Mouse (Mus musculus) c-Kit-negative CD71-positive TER-119-positive erythroid progenitor cells, embryonic 14.5 days (primary cell): ENCODE results near the gene Oprm1.

Experiments used
- DNase-seq: peaks from one replicate; pipeline ENCODE4 v3.0.0-alpha.2; 2013; ENCODE audit warnings: low read depth, low spot score

Gene Oprm1

GRCm38 (mm10) chr10:6890348-6891009, 132.2 kb downstream of the Oprm1 start:
- DNase-seq = no peak

DNA sequence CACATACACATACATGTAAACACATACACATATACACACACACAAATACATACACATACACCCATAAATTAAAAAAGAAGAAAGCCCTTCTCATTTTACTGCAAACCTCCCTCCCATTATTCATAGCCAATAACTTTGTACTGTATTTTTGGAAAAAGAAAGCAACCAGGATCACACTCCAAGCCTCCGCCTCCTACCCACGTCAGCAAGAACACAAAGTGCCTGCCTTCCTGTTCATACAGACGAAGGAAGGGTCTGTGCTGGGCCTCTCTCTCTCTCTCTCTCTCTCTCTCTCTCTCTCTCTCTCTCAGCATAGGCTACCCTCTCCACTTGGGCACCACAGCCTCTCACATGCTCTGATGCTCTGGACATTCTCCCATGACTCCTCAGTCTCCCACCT, 137.5 kb downstream of the Oprm1 start:
- DNase-seq = no peak

- no peak for DNase-seq
Measured at GRCm38 (mm10) chr10:6896659-6897303, 138.5 kb downstream of the Oprm1 start.

GRCm38 (mm10) chr10:6900126-6900525, 141.8 kb downstream of the Oprm1 start:
- no peak for DNase-seq

DNA sequence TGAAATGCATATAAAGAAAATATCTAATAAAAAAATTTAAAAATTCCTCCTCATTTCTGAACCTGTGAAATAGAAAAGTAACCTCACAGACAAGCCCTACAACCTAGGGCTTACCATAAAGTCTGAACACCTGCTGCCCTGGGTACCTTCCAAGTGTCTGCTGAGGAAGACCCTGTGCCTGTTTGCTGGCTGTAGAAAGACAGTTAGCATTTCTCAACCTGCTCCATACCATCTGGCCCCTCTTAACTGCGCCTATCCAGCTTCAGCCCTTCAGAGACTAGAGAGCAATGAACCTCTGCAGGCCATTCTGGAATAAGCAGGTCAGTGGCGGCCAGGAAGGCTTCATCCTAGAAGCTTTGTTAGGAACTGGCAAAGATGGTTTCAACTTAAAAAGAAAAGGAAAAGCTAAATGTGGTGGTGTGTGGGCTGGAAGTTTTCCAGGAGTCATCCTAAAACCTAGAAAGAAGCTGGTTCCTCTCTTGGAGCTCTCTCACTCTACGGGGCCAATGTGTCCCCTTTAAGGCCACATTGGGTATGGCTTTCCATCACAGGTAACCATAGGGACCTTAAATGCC, 143.6 kb downstream of the Oprm1 start:
- DNase-seq = no peak

DNA sequence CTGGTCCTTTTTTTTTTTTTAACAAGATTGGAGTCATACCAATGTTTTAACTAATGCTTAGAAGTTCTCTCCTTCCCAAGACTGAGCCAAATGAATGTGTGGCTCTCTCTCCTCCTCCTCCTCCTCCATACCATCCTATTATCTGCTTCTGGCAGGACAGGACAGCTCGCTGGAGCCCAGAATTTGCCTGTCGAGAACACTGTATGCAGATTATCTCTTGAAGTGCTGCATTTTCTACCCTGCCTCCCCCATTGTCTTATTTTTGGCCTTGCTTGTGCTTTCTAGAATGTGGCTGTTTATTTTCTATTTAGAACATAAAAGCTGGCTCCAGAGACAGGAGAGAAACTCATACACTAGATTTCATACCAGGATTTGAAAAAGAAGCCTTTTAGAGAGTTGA, 151.5 kb downstream of the Oprm1 start:
- no peak for DNase-seq

DNA sequence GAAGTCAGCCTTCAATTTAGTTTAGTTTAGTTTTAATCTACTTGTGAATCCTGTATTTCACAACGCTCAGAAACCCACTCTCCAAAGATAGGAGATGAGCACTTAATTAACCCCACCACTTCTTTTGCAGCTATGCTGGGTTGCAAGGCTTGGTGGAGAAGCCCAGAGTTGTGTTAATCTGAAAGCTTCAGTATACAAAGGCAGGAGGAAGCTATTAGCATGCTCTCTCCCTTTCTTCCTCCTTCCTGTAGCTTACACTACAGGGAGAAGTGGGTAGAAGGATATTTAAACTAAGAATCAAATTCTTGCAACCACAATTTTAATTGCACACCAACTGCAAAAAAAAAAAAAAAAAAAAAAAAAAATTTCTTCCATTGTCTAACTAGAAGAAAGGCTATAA, 157.7 kb downstream of the Oprm1 start:
- DNase-seq = no peak

DNA sequence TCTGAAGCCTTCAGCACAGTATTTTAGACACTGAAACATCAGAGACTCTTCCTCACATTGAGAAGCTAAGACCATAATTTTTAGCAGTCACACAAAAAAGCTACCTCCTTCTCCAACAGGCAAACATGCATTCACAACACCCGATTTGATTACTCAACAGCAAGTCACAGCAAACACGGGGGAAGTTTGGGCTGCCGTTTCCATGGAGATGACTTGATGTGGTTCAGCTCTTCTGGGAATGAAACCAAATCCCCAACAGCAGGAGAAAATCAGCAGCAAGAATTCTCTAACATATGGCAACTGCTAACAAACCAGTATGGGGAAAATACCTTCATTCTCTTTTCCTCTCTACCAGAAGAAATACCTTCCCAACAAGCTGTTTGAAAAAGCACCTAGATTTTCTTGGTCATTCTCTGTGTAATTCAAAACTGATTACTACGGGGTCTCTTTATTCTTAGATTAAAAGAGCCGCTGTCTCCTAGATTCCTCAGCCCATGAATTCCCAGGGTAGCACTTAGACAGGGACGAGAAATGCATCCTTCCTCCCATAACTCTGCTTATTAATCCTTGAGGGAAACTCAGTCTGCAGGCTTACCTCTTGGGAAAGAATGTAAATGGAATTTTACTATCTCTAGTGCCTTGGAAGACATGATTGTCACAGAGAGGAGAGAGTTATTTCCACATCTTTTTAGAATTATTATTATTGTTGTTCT, 158.4 kb downstream of the Oprm1 start:
- DNase-seq = no peak

GRCm38 (mm10) chr10:6926724-6927123, 168.4 kb downstream of the Oprm1 start:
- DNase-seq = no peak

DNA sequence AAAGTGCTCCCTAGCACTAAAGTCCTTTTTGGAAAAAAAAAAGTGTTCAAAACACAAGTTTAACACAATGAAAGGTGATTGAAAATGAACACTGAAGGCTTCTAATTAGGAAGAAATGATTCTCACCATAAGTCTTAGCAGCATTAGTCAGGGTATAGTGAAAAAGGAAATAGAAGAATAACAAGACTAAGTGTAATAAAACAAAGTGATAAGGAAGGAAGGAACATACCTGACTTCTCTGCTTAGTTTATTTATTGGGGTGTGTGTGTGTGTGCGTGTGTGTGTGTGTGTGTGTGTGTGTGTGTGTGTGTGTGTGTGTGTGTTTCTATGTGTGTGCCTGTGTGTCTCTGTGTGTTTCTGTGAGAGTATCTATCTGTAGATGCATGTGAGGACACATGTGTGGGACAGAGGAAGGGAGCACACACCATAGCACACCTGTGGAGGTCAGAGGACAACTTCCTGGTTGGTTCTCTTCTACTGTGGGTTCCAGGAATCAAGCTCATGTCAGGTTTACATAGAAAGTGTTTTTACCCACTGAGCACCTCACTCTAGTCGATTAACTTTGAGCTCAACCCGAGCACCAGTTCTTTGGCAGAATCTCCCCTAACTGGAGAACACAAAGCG, 169.4 kb downstream of the Oprm1 start:
- DNase-seq = no peak

DNA sequence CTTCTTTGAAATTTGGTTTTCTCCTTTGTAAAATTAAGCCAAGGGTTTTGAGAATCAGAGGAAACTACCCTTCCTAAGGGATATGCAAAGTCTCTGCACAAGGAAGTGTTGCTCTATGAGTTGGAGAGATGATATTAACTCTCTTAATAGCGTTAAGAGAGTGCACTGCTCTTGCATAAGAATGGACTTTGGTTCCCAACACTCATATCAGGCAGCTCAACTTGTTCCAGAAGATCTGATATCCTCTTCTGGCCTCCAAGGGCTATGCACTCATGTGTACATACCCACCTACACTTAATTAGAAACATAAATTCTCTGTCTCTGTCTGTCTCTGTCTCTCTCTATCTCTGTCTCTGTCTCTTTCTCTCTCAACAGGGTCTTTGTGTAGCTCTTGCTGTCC, 170.6 kb downstream of the Oprm1 start:
- no peak for DNase-seq

GRCm38 (mm10) chr10:6930398-6930797, 172.1 kb downstream of the Oprm1 start:
- DNase-seq = no peak

DNA sequence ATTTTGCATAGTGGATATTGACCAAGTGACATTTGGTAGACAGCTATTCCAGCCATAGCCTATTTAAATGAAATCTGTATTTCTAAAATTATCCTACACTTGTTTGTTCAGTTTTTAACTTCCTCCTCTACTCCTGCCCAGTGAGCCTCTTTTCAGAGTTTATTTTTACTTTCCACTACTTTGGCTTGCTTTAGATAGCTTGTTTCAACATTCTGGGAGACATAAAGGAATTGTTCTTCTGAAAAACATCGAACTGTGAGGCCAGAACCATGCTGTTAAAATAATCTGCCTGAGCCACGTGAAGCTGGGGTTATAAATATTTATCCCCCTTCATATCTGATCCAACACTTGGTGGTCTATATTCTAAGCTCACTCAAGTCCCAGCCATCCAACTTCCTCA, 172.6 kb downstream of the Oprm1 start:
- DNase-seq = no peak

GRCm38 (mm10) chr10:6934776-6935175, 176.5 kb downstream of the Oprm1 start:
- DNase-seq = no peak

DNA sequence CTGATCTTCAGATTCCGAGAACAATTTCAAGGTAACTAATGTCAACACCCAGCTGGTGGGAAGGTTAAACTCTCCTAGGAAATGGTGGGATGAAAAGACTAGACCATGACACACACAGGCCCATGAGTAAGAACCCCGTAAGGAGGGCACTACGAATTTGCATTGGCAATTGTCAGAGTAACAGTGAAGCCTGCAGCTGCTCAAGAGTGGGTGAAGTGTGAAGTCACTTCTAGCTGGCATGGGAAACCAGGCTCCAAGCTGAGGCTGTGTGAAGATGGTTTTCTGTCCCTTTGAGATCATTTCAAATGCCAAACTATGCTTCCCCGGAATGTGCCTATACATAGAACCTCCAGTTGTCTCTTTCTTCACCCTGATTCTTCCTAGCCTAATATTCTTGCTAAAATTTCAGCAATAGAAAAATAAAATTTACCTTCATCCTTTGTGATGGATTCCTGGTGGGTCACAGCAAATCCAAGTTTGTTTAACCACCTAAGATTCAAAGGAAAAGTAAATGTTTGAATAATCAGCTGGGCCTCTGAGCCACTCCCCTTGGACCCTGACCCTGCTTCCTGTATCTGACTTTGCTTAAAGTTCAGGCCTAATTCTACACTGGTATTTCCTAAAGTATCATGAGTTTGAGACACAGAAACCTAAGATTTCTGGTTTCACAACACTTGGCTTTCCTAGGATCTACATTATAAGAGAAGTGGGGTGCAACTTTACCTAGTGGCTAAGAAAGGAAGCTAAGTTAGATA, 178.5 kb downstream of the Oprm1 start:
- no peak for DNase-seq

GRCm38 (mm10) chr10:6953115-6953514, 194.8 kb downstream of the Oprm1 start:
- no peak for DNase-seq

- no peak for DNase-seq
Measured at GRCm38 (mm10) chr10:6954533-6954932, 196.2 kb downstream of the Oprm1 start.

DNA sequence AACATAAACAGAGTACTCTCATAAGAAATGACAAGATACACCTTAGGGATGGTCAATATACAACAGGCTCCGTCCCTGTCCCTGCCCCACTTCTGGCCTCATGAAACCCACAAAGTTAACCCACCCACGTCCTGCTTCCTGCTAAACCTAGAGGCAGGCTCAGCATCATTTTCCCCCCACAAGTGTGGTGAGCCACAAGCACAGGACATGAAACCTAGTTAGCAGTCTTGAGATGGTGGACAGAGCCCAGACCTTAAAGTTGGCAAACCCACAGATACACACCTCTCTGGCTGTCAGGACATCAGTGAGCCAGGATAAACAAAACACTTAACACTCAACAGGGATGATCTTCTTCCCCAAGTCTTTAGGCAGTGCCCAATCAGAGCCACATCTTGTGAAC, 198.1 kb downstream of the Oprm1 start:
- DNase-seq = no peak

DNA sequence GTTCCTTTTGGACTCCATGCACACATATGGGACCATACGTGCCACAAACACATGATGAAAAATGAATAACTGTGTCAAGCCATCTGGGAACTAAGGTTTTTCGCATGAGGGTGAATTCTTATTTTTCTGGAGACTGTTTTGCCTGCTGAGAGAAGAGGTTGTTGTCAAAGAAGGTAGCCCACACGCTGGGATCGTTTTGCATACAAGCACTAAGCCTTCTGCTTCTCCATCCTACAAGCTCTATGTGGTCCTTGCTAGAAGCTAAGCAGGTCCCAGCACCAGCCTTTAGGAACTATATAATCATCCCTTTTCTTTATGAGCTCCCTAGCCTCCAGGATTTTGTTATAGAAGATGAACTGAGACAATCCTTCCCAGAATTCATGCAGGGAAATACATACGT, 200.5 kb downstream of the Oprm1 start:
- no peak for DNase-seq

DNA sequence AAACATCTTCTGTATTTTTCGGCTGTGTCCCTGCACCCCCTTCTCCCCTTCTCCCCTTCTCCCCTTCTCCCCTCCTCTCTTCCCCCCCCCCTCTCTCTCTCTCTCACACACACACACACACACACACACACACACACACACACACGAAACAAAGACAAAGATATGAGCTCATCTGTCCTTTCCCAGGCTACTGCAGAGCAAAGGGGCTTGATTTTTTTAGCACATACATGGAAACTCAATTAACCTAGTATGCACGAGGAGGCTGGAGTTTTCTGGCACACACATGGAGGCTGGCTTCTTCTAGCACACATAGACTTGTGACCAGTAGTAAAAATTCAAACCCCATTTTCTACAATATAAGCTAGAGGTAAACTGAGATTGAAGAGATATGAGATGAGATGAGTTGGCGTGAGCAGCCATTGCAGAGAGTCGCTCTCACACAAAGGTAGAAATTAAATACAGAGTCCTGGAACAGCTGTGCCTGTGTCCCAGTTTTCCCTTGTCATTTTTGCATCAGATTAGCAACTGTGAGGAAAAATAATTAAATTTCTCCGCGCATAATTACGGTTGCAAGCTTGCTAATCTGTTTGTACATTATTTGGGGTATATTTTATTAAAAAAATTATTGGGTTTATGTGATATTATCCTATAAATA, 209.4 kb downstream of the Oprm1 start:
- no peak for DNase-seq

- DNase-seq = no peak
Measured at GRCm38 (mm10) chr10:6968334-6968733, 210.0 kb downstream of the Oprm1 start.
